Mouse (Mus musculus): ENCODE measurements around the gene Gm12216.

- no peak for TF ChIP-seq CTCF (IDR thresholded peaks at IDR 0.05; ENCODE audit: extremely low read depth, insufficient read depth, low read length)
- no peak for TF ChIP-seq POLR2A (IDR thresholded peaks at IDR 0.05; ENCODE audit: extremely low read depth, insufficient read depth, low read length)
Observed at GRCm38 (mm10) chr11:53819511-53819910, 39.5 kb downstream of the Gm12216 start.
